Mouse (Mus musculus) kidney, adult 2 months (tissue): Measurements from ENCODE around the gene Zfp217.

Experiments
- CTCF ChIP-seq: fragments of 200-500 bp; conservative IDR thresholded peaks from 2 replicates; pipeline ENCODE4 v1.5.1; 2011; ENCODE audit warnings: low read depth, mild to moderate bottlenecking, control low read depth, low read length, moderate library complexity, mixed read lengths; ENCODE audit not compliant: insufficient read depth, insufficient read length
- POLR2A ChIP-seq: fragments of 200-500 bp; IDR thresholded peaks from one replicate; pipeline ENCODE4 v1.6.1; 2011; ENCODE audit warnings: low read depth, low read length, control low read depth

GRCm38 (mm10) chr2:170142542-170142941 lies 5.4 kb downstream of the Zfp217 start:
- no peak for TF ChIP-seq POLR2A
- no peak for TF ChIP-seq CTCF
